Mouse (Mus musculus) thymus, postnatal 25 days (tissue): ENCODE data around the gene Ttc27.

Experiments used
- DNase-seq: peaks from one replicate; pipeline ENCODE4 v3.0.0; 2022

The Ttc27 gene

GRCm38 (mm10) chr17:74754369-74755118 lies 37.0 kb downstream of the Ttc27 start:
- DNase-seq: no peak

- DNase-seq: no peak
Measured at GRCm38 (mm10) chr17:74769390-74769811, 51.9 kb downstream of the Ttc27 start.

- no peak for DNase-seq
Measured at GRCm38 (mm10) chr17:74772364-74772763, 54.8 kb downstream of the Ttc27 start.

GRCm38 (mm10) chr17:74773556-74773955 lies 56.0 kb downstream of the Ttc27 start:
- DNase-seq: no peak

DNA sequence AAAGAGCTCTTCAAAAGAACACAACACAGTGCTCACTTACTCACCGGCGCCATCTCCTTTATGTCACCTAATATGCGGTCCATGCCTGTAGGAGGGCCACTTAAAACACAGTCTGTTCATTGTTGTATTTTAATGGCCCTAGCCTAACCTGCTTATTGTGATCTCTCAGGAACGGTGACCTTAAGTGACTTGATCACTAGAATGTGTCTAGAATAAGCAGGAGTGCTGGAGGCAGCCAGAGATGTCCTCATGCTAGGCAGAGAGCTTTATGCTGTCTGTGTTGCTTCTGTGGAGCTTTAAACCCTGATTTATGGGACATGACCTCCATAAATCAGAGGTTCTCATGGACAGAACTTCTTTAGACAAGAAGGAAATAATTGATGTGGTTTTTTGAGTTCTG lies 62.6 kb downstream of the Ttc27 start:
- DNase-seq: no peak

DNA sequence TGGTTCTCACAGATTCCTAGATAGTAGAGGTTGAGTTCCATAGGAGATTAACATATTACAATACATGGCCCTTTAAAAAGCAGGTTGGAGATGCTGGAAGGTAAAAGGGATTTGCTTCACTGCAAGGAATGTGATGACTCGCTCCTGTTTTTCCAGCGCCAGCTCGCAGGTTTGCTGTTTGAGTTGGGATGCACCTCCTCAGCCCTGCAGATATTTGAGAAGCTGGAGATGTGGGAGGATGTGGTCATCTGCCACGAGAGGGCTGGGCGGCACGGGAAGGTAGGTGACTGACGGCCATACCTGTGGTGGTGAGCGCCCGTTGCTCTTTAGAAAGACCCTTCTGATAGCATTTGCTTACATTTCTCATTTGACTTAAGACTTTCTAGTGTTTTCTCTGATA lies 63.1 kb downstream of the Ttc27 start:
- DNase-seq: no peak

- no peak for DNase-seq
Measured at GRCm38 (mm10) chr17:74781911-74782310, 64.4 kb downstream of the Ttc27 start.

DNA sequence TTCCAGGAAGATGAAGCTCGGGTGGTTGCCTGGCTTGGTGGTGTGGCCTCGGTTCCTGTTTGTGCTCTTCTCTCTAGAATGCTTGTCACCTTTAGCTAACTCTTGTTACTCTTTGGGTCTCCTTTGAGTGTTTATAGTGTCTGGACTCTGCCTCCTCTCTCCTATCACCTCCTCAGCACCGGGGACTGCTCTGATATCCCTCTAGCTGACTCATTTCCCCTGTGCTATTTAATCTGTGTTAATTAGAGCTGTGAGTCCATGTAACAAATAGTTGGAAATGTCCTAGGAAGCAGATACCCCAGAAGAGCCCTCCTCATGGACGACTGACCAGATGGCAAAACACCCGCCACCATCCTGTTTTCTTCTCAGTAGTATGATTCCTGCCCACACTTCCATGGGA lies 68.1 kb downstream of the Ttc27 start:
- no peak for DNase-seq

DNA sequence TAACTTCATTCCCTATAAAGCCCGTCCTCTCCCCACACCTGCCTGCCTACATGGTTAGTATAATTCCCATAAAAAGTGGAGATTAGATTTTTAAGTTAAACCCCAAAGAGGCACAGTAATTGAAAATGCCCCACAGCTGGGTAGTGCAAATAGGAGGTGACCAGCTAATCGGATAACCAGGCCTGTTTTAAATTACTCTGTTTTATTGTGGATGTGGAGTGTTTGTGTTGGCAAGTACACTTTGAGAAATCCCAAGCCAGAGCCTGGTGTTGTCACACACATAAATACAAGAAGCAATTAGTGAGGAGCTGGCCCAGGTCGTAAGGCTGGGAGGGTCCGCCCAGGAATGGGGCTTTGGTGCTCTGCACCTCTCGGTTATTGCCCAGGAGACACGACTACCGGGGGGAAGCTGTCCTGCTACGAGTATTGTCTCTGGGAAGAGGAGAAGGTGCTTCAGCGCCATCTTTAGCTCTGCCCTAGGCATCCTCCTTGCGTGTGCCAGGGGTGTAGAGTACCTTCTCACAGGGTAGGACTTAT lies 68.7 kb downstream of the Ttc27 start:
- no peak for DNase-seq

GRCm38 (mm10) chr17:74796023-74796699 lies 78.6 kb downstream of the Ttc27 start:
- no peak for DNase-seq

GRCm38 (mm10) chr17:74799865-74800264 lies 82.3 kb downstream of the Ttc27 start:
- DNase-seq: no peak

- no peak for DNase-seq
Measured at GRCm38 (mm10) chr17:74802765-74803164, 85.2 kb downstream of the Ttc27 start.

DNA sequence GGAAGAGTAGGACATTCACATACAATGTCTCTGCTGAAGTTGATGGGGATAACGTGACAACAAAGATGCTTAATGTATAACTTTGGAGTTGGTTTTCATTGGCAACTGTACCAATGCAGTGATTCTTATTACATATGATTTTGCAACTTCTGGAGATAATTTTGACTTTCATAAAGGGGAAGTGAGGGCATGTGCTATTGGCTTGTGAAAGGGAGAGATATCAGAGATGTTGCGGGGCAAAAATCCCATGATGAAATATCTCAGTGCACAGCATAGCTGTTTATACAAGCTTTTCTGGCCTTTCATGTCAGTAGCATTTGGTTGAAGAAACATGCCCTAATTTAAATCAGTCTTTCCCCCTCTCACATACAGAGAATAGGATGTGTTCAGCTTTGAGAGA lies 86.3 kb downstream of the Ttc27 start:
- no peak for DNase-seq

GRCm38 (mm10) chr17:74804321-74804930 lies 86.9 kb downstream of the Ttc27 start:
- no peak for DNase-seq

- no peak for DNase-seq
Measured at GRCm38 (mm10) chr17:74807509-74808248, 90.1 kb downstream of the Ttc27 start.

- DNase-seq: no peak
Measured at GRCm38 (mm10) chr17:74808330-74808729, 90.8 kb downstream of the Ttc27 start.

DNA sequence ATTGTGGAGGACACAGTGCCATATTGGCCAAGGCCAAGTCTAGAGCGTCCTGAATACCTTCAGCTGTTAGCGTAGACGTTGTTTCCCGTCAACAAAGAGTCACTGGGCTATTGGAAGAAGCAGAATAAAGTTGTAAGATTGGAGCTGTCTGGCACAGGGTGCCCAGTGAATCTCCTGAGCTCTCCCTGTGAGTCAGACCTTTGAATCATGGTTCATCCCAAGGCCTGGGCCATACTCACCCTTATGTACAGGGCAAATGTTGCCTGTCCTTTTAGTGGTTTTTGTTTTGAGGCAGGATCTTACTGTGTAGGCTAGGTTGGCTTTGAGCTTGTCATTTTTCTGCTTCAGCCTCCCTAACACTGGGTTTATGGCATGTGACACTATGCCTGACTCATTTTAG lies 91.4 kb downstream of the Ttc27 start:
- no peak for DNase-seq

DNA sequence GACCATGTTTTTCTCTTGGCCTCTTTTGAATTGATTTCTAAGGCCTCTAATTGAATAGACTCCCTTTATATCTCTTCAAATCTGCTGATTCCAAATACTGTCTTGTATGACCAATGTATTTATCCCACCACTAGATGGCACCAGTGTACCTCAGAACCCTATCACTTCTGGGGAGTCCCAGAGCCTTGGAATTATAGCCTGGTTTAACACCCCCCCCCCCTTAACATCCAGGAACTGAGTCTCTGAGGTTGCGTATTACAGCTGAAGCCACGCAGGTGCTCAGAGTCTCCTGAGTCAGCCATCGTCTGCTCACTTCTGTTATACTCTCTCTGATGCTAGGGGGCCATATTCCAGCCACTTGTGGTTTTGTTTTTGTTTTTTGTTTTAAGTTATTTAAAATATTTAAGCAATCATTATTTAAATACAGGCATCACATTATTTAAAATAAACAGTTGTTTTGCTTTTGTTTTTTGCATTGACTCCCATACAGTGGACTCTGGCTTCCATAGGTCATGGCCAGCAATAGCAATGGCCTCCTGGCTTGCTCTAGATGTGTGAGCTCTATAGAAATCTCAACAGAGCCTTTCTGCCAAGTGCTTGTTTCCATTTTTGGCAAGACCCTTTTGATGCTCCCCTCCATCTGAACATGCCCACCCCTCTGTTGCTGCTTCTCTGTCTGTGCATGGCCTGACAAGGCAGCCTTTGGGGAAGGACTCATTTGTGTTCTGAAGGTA lies 93.5 kb downstream of the Ttc27 start:
- DNase-seq: no peak

DNA sequence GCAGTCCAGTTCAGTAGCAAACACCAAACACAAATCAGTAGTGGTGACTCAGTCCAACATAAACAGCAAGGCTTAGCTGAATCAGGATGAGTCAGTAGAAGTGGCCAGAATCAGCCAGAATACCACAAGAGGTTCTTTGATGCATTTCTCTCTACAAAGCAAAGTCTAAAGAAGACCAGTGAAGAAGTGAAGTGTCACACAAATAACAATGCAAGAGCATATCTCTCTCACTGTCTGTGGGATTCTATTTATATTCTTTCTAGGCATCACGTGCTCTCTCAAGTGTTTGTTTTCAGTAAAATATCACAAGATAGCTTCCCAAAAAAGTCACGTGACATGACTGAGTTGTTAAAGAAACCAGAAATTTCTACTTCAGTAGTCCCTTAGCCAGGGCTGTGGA lies 102.2 kb downstream of the Ttc27 start:
- DNase-seq: no peak

- no peak for DNase-seq
Measured at GRCm38 (mm10) chr17:74830851-74831250, 113.3 kb downstream of the Ttc27 start.

- no peak for DNase-seq
Measured at GRCm38 (mm10) chr17:74841721-74842120, 124.2 kb downstream of the Ttc27 start.

DNA sequence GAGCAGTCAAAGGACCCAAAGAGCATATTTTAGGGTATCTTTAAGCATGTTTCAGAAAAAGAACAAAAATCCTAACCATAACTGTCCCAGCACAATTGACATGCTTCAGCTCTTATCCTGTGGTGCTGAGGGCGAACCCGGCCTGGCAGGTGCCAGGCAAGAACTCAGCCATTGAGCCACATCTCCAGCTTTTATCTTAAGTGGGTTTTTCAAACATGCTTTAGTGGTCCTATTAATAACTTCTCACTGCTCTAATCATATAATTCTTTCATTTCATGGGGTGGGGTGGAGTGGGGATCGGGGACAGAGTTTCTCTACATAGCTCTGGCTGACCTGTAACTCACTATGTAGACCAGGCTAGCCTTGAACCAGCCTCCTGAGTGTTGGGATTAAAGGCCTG lies 125.1 kb downstream of the Ttc27 start:
- DNase-seq: no peak
